In genomic region chr17:12790353-12791078, GRCm38 (mm10) we compare ENCODE assay signal across 8 mouse cellular contexts. TPM values are rescaled to one million over a fixed set of nuclear protein-coding genes. Genes with fewer than 3 reads are reported as not detected.
DNase-seq lines count a peak whose midpoint lies in the region; ATAC-seq lines count a peak whose summit lies in the region.

No protein-coding gene starts in this region.

- H3K9ac ChIP-seq in embryonic facial prominence, embryonic 11.5 days (replicated peaks; ENCODE audit: low read length) = no peak overlapping the region
- 0 out of 2 replicates have a peak overlapping the region, but pooled peaks have one; percentile 5 for H3K9ac ChIP-seq in hindbrain, embryonic 14.5 days
- H3K9ac ChIP-seq in liver, embryonic 15.5 days = no peak overlapping the region
- peak overlapping the region; percentile 36 for H3K9ac ChIP-seq in stomach, embryonic 16.5 days (ENCODE audit: low read length)

- H3K36me3 ChIP-seq in embryonic facial prominence, embryonic 11.5 days (replicated peaks; ENCODE audit: control insufficient read depth, insufficient read depth, low read depth, low read length) = no peaks in the 10 kb centered on the region
- no peaks in the 10 kb centered on the region for H3K36me3 ChIP-seq in hindbrain, embryonic 14.5 days (replicated peaks; ENCODE audit: control insufficient read depth, insufficient read depth)
- H3K36me3 ChIP-seq in liver, embryonic 15.5 days (replicated peaks) = no peaks in the 10 kb centered on the region; the same call in 1 of the 2 replicates
- H3K36me3 ChIP-seq in stomach, embryonic 16.5 days (ENCODE audit: control insufficient read depth, insufficient read depth, low read length) = peaks cover 11% of the 10 kb centered on the region; the same call in 1 of the 2 replicates

- peak overlapping the region; percentile 62; the same call in 1 of the 2 replicates for H3K27ac ChIP-seq in embryonic facial prominence, embryonic 11.5 days (replicated peaks; ENCODE audit: low read depth, low read length)
- peak overlapping the region; percentile 76 for H3K27ac ChIP-seq in hindbrain, embryonic 14.5 days
- H3K27ac ChIP-seq in liver, embryonic 15.5 days (replicated peaks) = peak overlapping the region; percentile 70
- peak overlapping the region; percentile 94 for H3K27ac ChIP-seq in stomach, embryonic 16.5 days (ENCODE audit: low read length)

- peak; percentile 27 for DNase-seq in adipocyte (ENCODE audit: low spot score)
- DNase-seq in embryonic facial prominence, embryonic 11.5 days (ENCODE audit: low spot score) = peak; percentile 85
- DNase-seq in hindbrain, embryonic 14.5 days (ENCODE audit: low spot score) = peak; percentile 48
- no peak for DNase-seq in c-Kit-positive CD71-positive TER-119-positive erythroid progenitor cells, embryonic 14.5 days (ENCODE audit: low spot score)
- DNase-seq in thymus, postnatal 10 days (ENCODE audit: low spot score in 2 of 2) = no peak
- DNase-seq in right cerebral cortex, postnatal 25 days = no peak

- H3K27me3 ChIP-seq in embryonic facial prominence, embryonic 11.5 days (ENCODE audit: control insufficient read depth, insufficient read depth, low read length) = no peaks in the 10 kb centered on the region
- H3K27me3 ChIP-seq in hindbrain, embryonic 14.5 days (ENCODE audit: control insufficient read depth, insufficient read depth, low read length) = no peaks in the 10 kb centered on the region
- H3K27me3 ChIP-seq in liver, embryonic 15.5 days = no peaks in the 10 kb centered on the region
- no peaks in the 10 kb centered on the region for H3K27me3 ChIP-seq in stomach, embryonic 16.5 days (ENCODE audit: control insufficient read depth, insufficient read depth, low read length)

- WGBS in embryonic facial prominence, embryonic 11.5 days = 6% methylated on average over 10 of the region's 10 CpGs
- 33% methylated on average over 10 of the region's 10 CpGs for WGBS in hindbrain, embryonic 14.5 days
- 37% methylated on average over 10 of the region's 10 CpGs for WGBS in liver, embryonic 15.5 days (ENCODE audit: insufficient replicate concordance)
- 10% methylated on average over 10 of the region's 10 CpGs for WGBS in stomach, embryonic 16.5 days

- H3K4me3 ChIP-seq in embryonic facial prominence, embryonic 11.5 days (ENCODE audit: low read depth, low read length) = no peak overlapping the region
- H3K4me3 ChIP-seq in hindbrain, embryonic 14.5 days (replicated peaks; ENCODE audit: low read length) = no peak overlapping the region
- no peak overlapping the region for H3K4me3 ChIP-seq in liver, embryonic 15.5 days (replicated peaks)
- H3K4me3 ChIP-seq in stomach, embryonic 16.5 days (replicated peaks; ENCODE audit: low read length) = no peak overlapping the region

- H3K4me2 ChIP-seq in embryonic facial prominence, embryonic 11.5 days (ENCODE audit: low read depth, low read length) = no peak overlapping the region
- H3K4me2 ChIP-seq in hindbrain, embryonic 14.5 days (replicated peaks) = no peak overlapping the region
- no peak overlapping the region for H3K4me2 ChIP-seq in liver, embryonic 15.5 days
- no peak overlapping the region for H3K4me2 ChIP-seq in stomach, embryonic 16.5 days (ENCODE audit: low read depth, low read length)

- ATAC-seq in embryonic facial prominence, embryonic 11.5 days (replicated peaks; ENCODE audit: insufficient number of reproducible peaks, low FRiP score, low TSS enrichment, low read depth) = peak; percentile 86
- peak; percentile 83 for ATAC-seq in hindbrain, embryonic 14.5 days (ENCODE audit: low FRiP score)
- peak; percentile 51 for ATAC-seq in liver, embryonic 15.5 days (ENCODE audit: insufficient read depth)
- ATAC-seq in stomach, embryonic 16.5 days (ENCODE audit: insufficient read depth, low FRiP score) = peak; percentile 85

- H3K4me1 ChIP-seq in embryonic facial prominence, embryonic 11.5 days (ENCODE audit: control insufficient read depth, insufficient read depth, low read length) = peaks cover 13% of the 10 kb centered on the region
- H3K4me1 ChIP-seq in hindbrain, embryonic 14.5 days (replicated peaks; ENCODE audit: control insufficient read depth, insufficient read depth, low read length) = peaks cover 29% of the 10 kb centered on the region
- H3K4me1 ChIP-seq in liver, embryonic 15.5 days (replicated peaks) = peaks cover 57% of the 10 kb centered on the region
- H3K4me1 ChIP-seq in stomach, embryonic 16.5 days (ENCODE audit: control insufficient read depth, insufficient read depth, low read length) = peaks cover 58% of the 10 kb centered on the region

- no peaks in the 10 kb centered on the region for H3K9me3 ChIP-seq in embryonic facial prominence, embryonic 11.5 days (replicated peaks; ENCODE audit: control insufficient read depth, low read length)
- no peaks in the 10 kb centered on the region for H3K9me3 ChIP-seq in hindbrain, embryonic 14.5 days (ENCODE audit: control insufficient read depth, low read length)
- no peaks in the 10 kb centered on the region for H3K9me3 ChIP-seq in liver, embryonic 15.5 days (replicated peaks)
- peaks cover 10% of the 10 kb centered on the region for H3K9me3 ChIP-seq in stomach, embryonic 16.5 days (replicated peaks; ENCODE audit: control insufficient read depth, low read length)

RNA-seq across cellular contexts. Expression of gene Igf2r, which starts 21.1 kb away (rescaled TPM):
- polyA plus RNA-seq in embryonic facial prominence, embryonic 11.5 days (2014; fragmentation: Nextera tagmentation; extraction: Ambion mirVana) = 19.4 and 19.6 TPM in 2 replicates
- polyA plus RNA-seq in hindbrain, embryonic 14.5 days (2014; fragmentation: Nextera tagmentation; extraction: Ambion mirVana) = 13.1 and 14.9 TPM in 2 replicates
- polyA plus RNA-seq in liver, embryonic 15.5 days (2015; fragmentation: Nextera tagmentation; extraction: Ambion mirVana) = 13.0 and 15.6 TPM in 2 replicates
- polyA plus RNA-seq in stomach, embryonic 16.5 days (2015; fragmentation: Nextera tagmentation; extraction: Ambion mirVana) = 38.6 and 39.3 TPM in 2 replicates

Comparison
In these comparisons a context has a peak if more than half of its experiments do, and no peak if none do; other contexts are left out.
1. DNase-seq: peak in adipocyte (single experiment), embryonic facial prominence, embryonic 11.5 days (single experiment) and hindbrain, embryonic 14.5 days (single experiment); none in c-Kit-positive CD71-positive TER-119-positive erythroid progenitor cells, embryonic 14.5 days (single experiment), thymus, postnatal 10 days (0 of 2) and right cerebral cortex, postnatal 25 days (single experiment).
2. H3K9ac ChIP-seq: peak in hindbrain, embryonic 14.5 days (single experiment) and stomach, embryonic 16.5 days (single experiment); none in embryonic facial prominence, embryonic 11.5 days (single experiment) and liver, embryonic 15.5 days (single experiment).
3. Peak in every context shown above with its lines, with median percentiles within 50 percentile points of each other: ATAC-seq and H3K27ac ChIP-seq.